Comparison of ENCODE assay signal across 9 mouse cellular contexts in the genomic region with DNA sequence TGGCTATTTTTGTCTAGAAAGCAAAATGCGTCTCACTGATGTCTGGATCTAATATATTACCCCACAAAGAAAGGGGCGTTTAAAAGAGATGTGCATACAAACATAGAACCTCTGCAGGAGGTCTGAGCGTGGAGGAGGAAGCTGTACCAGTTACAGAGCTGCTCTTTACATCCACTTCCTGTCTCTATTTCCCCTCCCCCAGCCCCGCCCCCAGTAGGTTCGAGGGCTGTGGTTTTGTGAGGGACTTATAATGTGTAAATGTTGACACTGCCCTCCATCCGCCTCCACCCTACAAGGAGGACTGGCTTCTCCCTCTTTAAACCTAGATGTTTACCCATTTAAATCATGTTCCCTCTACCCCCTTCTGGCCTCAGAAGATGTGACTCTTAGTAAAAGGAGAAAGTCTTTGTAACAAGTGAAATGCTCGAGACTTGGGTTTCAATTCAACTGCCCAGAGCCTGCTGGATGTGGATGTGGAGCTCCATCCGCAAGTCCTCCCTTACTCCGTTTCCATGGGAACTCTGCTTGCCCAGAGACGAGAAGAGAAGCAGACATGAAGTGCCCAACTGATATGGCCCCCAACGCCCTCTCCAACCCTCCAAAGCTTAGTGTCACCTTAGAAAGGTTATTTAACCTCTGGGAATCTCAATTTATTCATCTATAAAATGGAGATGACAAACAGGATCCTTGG. TPM values are rescaled to one million over a fixed set of nuclear protein-coding genes. Genes with fewer than 3 reads are reported as not detected.
DNase-seq lines count a peak whose midpoint lies in the region; ATAC-seq and TF ChIP-seq lines count a peak whose summit lies in the region.
"Had no signal": no experiment of that assay in that cellular context is flagged by ENCODE, and none has a peak within 500 bp of the region (broad histone marks: within the 10 kb centered on the region; RNA-seq: fewer than 3 reads in every experiment).

No protein-coding gene starts in this region.

- no peak overlapping the region for H3K9ac ChIP-seq in ES-Bruce4 (ENCODE audit: low read depth, poor library complexity, severe bottlenecking)
- no peak overlapping the region for H3K9ac ChIP-seq in liver, embryonic 13.5 days

- no peak for TF ChIP-seq CTCF in ES-Bruce4 (IDR thresholded peaks at IDR 0.05; ENCODE audit: low read depth, low read length)

- H3K36me3 ChIP-seq in ES-Bruce4 (ENCODE audit: control insufficient read depth, insufficient read depth, low read length, poor library complexity, severe bottlenecking) = peaks cover 2% of the 10 kb centered on the region; the same call in 1 of the 2 replicates
- peaks cover 18% of the 10 kb centered on the region for H3K36me3 ChIP-seq in liver, embryonic 13.5 days

- DNase-seq in B cell, adult 2 months = peak; percentile 86 to 89
- DNase-seq in liver, embryonic 13.5 days = peak; percentile 9
- DNase-seq in spleen, adult 12 weeks (ENCODE audit: low spot score) = peak; percentile 56
- no peak for DNase-seq in right cerebral cortex, postnatal 25 days
- no peak for DNase-seq in ovary, postnatal 10 days (ENCODE audit: low spot score)
- no peak for DNase-seq in frontal cortex, postnatal 36 days (ENCODE audit: low spot score in 2 of 2)

- peak overlapping the region; percentile 34; the same call in 1 of the 2 replicates for H3K27ac ChIP-seq in ES-Bruce4 (ENCODE audit: insufficient read depth, low read length)
- H3K27ac ChIP-seq in liver, embryonic 13.5 days = no peak overlapping the region
- H3K27ac ChIP-seq: heart, adult 2 months; macrophage had no signal

- ATAC-seq in liver, embryonic 13.5 days (ENCODE audit: low read depth) = no peak

- H3K9me3 ChIP-seq in ES-Bruce4 (replicated peaks; ENCODE audit: control insufficient read depth, insufficient read depth, low read length, poor library complexity, severe bottlenecking) = no peaks in the 10 kb centered on the region
- H3K9me3 ChIP-seq in liver, embryonic 13.5 days (replicated peaks) = no peaks in the 10 kb centered on the region

- H3K4me1 ChIP-seq in ES-Bruce4 (ENCODE audit: control insufficient read depth, insufficient read depth, low read length) = peaks cover 10% of the 10 kb centered on the region
- peaks cover 23% of the 10 kb centered on the region for H3K4me1 ChIP-seq in liver, embryonic 13.5 days (replicated peaks)

- no peaks in the 10 kb centered on the region for H3K27me3 ChIP-seq in ES-Bruce4 (ENCODE audit: control insufficient read depth, insufficient read depth, low read length, poor library complexity, severe bottlenecking)
- H3K27me3 ChIP-seq in liver, embryonic 13.5 days = no peaks in the 10 kb centered on the region

- H3K4me2 ChIP-seq in liver, embryonic 13.5 days = no peak overlapping the region

- 0 out of 2 replicates have a peak, but pooled peaks have one; percentile 27 for TF ChIP-seq EP300 in ES-Bruce4 (IDR thresholded peaks at IDR 0.05; ENCODE audit: insufficient read depth, low read depth, low read length)

- 42% methylated on average over 11 of the region's 11 CpGs for WGBS in liver, embryonic 13.5 days (ENCODE audit: insufficient replicate concordance)

- no peak overlapping the region for H3K4me3 ChIP-seq in ES-Bruce4 (ENCODE audit: low read depth, low read length)
- no peak overlapping the region for H3K4me3 ChIP-seq in liver, embryonic 13.5 days (replicated peaks)
- H3K4me3 ChIP-seq: heart, adult 2 months had no signal

- no peak for TF ChIP-seq POLR2A in ES-Bruce4 (IDR thresholded peaks at IDR 0.05; ENCODE audit: insufficient read depth, low read length)

RNA-seq across cellular contexts. Expression of a gene that starts 43.7 kb away (rescaled TPM):
- polyA plus RNA-seq in ES-Bruce4 (2011; ENCODE audit: insufficient read depth, insufficient read length, low read depth, missing spikeins) = 88.4 and 90.3 TPM in 2 replicates
- polyA plus RNA-seq in liver, embryonic 13.5 days (2015; fragmentation: Nextera tagmentation; extraction: Ambion mirVana) = 29.6 and 40.1 TPM in 2 replicates

Comparison
In these comparisons a context has a peak if more than half of its experiments do, and no peak if none do; other contexts are left out.
1. DNase-seq: peak in B cell, adult 2 months (2 of 2), liver, embryonic 13.5 days (single experiment) and spleen, adult 12 weeks (single experiment); none in right cerebral cortex, postnatal 25 days (single experiment), ovary, postnatal 10 days (single experiment) and frontal cortex, postnatal 36 days (0 of 2).